Mouse (Mus musculus): ENCODE measurements around the gene Tent2.
"Not testable (repeated sequence)": the region's sequence is repeated elsewhere in the genome, so short reads cannot be mapped to it uniquely, and the experiment has no call there.

Tent2 gene

DNA sequence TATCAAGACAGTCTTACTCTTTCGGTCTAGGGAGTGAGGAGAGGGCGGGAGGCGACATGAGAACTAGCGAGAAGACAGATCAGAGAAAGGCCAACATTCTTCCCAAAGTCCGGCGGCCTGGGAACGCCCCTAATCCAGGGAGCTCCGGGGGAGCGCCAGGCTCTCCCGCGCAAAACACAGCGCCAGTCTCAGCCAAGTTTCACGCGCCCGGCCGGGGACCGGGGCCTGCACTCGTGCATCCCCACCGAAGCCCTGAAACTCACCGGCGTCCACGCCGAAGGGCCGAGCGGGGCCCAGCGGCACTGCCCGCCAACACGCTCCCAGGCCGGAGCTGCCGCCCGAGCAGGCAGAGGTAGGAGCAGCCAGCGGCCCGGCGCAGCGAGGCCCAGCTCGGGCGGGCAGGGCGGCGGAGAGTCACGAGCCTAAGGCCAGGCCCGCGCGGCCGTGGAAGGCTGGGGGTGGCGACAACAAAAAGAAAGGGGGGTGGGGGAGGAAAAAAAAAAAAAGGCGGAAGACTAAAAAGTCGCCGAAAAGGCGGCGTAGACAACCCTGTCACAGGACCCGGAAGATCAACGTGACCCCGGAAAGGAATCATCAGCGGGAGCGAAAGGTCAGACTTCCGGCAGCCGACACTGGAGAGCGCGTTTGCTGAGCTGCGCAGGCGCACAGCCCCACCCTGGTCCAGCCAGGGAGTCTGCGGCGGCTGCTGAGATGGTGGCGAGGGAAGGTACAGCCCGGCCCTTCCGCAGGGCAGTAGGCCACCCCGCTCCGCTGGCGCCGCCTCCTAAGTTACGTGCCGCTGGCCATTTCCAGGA, at the start of gene Tent2:
Tent2 (minus strand) TSS at position 555 of the 815 bp plus-strand sequence.
- peak; percentile 94 for DNase-seq (ENCODE audit: extremely low read depth, insufficient read length, low spot score)

DNA sequence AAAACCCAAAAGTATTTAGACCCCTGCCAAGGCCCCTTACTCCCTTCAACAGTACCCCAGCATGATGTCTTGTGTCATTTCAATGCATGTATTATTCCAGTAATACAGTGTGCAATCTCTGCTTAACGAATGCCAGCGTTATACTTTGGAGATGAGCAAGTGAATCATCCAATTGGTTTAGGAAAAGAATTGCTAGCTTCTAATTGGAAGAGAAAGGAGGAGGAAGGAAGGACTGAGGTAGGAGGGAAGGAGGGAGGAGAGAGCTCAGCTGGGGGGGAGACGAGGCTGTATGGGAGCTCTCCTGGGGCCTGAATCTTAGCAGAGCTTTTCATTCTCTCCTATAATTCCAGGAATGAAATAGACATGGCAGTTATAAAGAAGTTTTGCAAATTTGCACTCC, 49.0 kb upstream of the Tent2 start:
- no peak for DNase-seq (ENCODE audit: extremely low read depth, insufficient read length, low spot score)

DNA sequence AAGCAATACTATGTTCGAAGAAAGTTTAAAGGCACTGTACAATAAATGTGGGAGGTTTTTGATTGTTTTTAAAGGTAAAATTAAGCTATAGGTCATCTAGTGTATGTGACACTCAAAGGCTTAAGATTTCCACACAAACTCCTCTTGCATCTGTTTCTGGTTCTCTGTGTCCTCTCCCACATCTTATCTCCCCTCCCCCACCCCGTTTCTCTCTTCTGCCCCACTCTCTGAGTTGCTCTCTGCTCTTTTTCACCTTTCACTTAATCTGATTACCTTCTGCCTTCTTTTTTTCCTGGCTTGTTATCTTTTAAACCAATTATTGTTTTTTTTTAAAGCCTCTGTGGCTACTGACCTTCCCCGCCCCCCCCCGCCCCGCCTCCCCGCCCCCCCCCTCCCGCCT, 47.4 kb upstream of the Tent2 start:
- no peak for DNase-seq (ENCODE audit: extremely low read depth, insufficient read length, low spot score)

DNA sequence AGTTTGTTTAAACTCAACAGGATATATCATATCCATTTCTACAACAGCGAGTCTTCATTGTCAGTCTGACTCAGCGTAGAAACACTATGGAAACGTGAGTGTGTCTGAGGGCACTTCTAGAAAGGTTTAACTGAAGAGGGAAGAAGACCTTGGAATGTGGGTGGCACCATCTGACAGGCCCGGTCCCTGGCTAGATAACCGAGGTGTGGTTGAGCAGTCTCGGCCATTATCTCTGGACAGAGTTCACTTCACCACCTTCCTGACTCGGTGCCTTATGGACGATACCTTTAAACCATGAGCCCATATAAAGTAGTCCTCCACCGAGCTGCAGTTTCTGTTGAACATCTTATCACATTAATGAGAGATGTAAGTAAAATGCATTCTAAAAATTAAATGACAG, 46.9 kb upstream of the Tent2 start:
- DNase-seq (ENCODE audit: extremely low read depth, insufficient read length, low spot score): no peak

DNA sequence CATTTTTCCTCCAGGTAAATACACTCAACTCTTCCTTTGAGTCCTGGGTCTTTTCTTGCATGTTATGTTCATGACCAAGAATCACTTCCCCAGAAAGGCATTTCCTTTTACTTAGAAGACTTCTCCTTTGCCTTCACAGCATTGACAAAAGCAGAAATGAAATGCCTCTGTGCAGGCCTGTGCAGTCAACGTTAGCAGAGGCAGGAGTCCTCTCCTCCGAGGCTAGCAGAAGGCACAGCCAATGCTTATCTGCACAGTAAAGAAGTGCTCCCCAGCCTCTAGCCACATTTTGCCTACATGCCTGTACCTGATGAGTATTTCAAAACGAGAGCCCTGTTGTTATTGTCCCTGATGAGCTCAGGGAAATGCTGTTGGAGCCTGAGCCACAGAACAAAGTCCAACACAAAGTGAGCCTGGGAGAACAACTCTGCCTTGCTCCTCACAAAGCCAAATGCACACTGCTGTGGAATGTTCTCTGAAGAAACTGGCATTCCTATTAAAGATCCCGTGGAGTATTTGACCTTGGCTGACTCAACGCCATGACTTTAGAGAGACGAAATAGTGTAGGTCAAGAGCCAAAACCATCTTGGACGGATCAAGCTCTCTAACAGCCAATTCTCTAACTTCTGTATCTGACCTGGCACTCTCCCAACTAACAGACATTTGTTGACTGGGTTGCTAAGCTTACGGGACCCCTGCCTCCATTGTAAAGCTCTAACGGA, 45.7 kb upstream of the Tent2 start:
- no peak for DNase-seq (ENCODE audit: extremely low read depth, insufficient read length, low spot score)

DNA sequence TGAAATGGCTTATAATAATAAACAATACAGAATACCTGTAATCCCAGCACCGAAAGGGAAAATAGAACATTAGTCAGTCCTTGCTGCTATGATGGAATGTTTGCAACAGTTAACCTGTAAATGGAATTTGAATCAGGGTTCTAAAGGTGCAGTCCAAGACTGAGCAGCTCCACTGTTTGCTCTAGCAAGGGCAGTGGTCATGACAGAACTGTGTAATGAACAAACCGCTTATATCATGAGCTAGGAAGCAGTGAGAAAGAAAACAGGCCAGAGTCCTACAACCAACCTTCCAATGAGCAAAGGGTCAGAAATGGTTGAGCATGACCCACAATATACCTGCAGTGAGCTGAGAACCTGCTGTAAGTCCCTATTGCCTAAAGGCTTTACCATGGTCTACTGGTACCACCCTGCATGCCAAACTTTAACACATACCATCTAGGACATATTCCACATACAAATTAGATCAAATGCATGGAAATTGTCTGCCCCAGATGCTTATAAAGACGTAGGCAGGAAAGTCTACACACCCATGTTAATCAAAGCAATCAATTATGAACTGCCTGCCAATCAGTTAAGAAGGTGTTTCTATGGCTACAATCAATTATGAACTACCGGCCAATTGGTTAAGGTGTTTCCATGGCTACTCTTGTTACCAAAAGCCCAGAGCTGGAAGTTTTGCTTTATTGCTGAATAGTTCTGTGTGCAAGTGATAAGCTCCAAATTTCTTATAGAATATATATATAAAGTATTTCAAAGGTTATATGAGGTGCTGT, 42.3 kb upstream of the Tent2 start:
- DNase-seq (ENCODE audit: extremely low read depth, insufficient read length, low spot score): no peak

DNA sequence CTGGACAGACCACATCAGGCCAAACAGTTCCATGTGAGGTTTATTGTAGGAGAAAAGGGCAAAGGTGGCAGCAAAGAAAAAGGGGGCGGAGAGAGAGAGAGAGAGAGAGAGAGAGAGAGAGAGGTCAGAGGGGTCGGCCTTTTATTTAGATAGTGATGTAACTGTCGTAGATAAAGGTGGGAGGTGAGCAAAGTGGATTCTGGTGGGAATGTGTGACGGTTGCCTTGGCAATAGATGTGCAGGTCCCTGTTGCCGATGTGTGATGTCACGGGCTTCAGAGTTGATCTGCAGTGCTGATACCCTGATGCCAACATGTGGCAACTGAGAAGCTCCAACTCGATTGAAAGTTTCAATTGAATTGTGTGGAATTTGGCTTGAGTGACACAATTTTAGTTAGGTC, 40.1 kb upstream of the Tent2 start:
- DNase-seq (ENCODE audit: extremely low read depth, insufficient read length, low spot score): no peak

DNA sequence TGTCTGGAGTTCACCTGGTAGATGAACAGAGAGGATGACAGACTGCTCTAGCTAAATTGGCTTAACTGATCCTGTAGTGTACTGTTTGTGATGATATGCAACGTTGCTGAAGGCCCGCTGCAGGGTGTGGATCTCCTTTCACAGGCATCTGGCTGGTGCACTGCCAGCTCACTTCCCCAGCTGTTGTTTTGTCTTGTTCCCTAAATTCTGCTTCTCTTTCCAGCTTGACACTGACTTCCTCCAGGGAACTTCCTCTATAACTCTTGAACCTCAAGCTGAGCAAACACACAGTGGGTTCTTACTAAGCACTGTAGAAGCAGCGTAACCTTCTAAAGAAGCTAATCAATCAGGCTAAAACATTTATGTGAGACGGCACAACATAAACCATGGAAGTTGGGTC, 38.8 kb upstream of the Tent2 start:
- no peak for DNase-seq (ENCODE audit: extremely low read depth, insufficient read length, low spot score)

DNA sequence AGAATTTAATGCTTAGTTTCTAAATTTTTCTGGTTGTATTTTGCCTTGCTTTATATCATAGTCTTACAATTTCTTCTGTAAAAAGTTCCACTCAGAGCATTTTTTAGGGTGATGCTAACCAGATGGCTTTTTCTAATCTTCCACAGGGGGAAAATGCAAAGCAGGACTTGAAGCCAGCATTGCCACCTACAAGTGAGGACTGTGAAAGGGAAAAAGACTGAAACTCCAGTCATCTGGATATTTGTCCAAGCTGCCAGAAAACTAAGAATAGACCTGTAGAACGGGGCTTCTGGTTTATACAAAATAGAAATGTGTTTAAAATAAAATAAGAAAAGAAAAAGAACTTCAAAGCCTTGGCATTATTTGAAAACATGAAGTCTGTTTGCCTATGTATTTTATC, 19.6 kb upstream of the Tent2 start:
- no peak for DNase-seq (ENCODE audit: extremely low read depth, insufficient read length, low spot score)

DNA sequence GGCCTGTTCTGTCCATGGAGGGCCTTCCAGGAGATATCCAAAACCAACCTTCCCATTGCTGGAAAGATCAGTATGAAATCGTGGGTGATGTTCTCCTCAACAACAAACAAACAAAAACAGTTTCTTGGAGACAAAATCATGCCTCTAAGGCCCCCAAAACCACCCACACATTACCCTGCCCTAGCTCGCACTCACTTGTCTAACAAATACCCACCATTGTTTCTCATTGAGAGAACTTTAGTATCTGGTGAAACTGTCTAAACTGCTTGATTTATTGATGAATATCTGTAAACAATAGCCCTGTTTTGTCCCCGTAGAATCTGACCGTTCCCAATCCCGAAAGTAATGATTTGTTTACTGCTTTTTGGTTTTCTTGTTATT, 451 bp upstream of the Tent2 start:
- DNase-seq (ENCODE audit: extremely low read depth, insufficient read length, low spot score): no peak

DNA sequence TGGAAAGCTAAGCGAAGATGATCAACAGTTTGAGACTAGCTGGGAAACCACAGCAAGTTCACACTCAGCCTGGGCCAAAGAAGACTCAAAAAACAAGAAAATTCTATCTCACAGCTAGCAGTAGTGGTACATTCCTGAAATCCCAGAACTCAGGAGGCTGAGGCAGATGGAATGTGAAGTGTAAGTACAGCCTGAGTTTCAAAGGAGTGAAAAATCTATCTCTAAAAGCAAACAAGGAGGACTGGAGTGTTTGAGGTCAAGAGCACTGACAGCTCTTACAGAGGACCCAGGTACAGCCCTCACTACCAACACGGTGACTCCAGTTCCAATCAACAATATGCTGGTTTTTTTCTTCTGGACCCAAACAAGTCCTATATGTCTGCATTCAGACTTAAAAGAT, 2.8 kb downstream of the Tent2 start:
- no peak for DNase-seq (ENCODE audit: extremely low read depth, insufficient read length, low spot score)

DNA sequence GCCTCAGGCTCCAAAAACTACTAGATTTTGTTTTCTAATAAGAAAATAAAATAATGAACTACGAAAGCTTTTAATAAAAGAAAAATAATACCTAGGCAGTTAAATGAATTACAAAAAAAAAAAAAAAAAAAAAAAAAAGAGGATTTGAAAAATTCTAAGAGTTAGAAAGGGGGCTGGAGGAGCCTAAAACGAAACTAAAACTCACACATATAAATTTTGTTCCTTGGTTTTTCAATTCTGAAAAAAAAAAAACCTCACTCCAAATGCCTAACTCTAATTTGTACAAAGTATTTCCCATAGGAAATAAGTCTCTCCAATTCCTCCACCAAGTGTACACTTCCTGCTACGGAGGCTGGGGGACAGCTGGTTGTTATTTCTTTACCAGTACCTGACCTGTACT, 3.4 kb downstream of the Tent2 start:
- DNase-seq (ENCODE audit: extremely low read depth, insufficient read length, low spot score): no peak

DNA sequence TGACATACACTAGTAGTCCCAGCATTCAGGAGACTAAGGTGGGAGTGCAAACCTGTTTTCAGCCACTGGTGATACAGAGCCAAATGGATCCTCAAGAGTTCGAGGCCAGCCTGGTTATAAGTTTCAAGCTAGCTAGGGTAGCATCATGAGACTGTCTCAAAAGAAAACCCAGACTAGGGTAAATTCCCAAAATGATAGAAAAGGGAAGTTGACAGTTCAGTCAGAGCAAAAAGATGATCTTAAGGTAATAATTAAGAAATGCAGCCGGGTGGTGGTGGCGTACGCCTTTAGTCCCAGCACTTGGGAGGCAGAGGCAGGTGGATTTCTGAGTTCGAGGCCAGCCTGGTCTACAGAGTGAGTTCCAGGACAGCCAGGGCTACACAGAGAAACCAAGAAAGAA, 4.4 kb downstream of the Tent2 start:
- not testable (repeated sequence) for DNase-seq (ENCODE audit: extremely low read depth, insufficient read length, low spot score)

DNA sequence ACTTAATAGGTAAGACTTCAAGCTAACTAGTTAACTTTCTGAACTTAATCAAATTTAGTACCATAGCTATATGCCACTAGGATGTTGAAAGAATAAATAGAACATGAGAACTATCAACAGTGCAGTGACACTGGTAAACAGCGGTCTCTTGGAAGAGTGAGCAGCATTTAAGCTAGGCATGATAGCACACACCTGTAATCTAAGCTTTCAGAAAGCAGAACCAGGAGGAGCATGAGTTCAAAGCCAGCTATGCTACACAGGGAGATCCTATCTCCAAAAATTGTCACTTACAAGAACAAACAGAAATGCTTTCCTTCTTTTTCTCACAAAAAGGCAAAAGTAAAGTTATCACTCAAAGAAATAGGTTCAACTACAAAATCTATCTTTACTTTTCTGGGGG, 11.8 kb downstream of the Tent2 start:
- DNase-seq (ENCODE audit: extremely low read depth, insufficient read length, low spot score): no peak

DNA sequence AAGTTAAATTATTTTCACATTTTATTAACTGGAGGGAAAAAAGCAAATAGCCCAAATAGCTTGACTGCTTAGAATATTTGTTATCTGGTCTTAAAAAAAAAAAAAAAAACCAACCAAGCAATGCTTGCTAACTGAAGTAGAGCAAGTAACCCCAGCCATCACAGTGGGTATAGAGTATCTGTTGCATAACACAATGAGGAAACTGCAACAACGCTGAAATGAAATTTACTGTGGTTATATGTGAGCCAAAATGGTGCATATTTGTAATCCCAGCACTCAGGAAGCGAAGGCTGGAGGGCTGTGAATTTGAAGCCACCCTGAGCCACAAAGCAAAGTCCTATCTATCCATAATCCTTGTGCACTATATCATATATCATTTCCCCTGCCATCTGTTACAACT, 12.7 kb downstream of the Tent2 start:
- no peak for DNase-seq (ENCODE audit: extremely low read depth, insufficient read length, low spot score)

DNA sequence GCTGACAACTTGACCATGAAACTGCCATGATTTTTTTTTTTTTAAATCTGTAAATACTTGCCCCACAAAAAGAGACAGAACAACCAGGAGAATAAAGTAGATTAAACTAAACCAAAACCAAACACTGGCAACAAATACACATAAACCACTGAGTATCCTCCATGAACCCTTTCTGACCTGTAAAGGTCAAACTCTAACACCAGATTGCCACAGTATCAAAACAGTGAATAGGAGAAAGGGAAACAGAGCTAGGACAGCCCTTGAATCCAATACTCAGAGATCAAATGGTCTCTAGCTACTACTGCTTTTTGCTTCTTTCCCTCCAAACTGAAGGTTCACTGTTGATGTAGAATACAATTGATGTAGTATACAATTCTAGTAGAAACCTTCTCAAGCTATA, 14.6 kb downstream of the Tent2 start:
- no peak for DNase-seq (ENCODE audit: extremely low read depth, insufficient read length, low spot score)

DNA sequence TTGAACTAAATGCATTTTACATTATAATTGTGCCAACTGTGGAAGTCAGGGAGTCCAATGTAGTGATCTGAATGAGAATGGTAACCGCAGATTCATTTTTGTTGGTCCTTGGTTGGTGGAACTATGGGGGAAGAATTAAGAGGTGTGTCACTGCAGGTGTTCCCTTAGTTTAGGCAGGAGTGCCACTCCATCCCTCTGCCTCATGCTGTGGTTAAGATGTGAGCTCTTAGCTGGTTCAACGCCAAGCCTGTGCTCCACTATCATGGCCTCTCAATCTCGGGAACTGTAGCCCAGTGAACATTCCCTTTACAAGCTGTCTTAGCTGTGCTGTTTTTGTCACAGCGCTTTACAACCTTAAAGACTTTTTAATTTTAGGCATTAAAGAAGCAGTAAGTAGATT, 28.9 kb downstream of the Tent2 start:
- DNase-seq (ENCODE audit: extremely low read depth, insufficient read length, low spot score): no peak

DNA sequence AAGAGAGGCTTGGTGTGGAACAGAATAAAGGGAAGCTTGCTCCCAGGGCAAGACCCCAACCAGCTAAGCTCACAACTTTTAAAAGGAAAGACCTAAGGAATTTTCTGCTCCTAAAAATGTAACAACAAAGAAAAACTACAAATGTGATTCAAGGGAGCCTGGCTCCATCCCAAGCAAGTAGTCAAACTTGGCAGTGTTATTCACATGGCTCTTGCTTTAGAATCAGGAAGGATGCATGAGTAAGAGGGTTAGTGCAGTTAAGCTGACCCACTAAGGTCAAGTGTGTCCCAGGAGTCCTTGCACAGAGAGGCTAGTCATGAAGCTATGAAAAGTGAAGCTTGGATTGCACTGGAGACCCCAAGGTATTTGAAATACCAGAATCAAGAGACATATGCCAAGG, 29.7 kb downstream of the Tent2 start:
- DNase-seq (ENCODE audit: extremely low read depth, insufficient read length, low spot score): no peak

DNA sequence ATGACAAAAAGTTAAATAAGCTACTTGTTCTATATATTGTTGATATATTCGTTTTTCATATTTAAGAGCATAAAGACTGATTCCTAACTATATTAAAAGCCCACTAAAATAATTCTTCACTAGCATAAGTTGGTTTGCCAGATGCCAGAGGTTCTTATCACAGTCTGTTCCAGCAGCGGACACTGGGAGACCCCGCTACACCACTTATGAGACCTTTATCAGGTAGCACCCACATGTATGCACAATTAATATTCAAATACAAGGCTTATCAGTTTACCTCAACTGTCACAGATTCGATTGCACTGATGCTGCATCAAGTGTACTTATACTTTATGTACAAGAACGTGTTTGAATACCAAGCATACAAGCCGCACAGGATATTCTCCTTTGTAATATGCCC, 33.9 kb downstream of the Tent2 start:
- DNase-seq (ENCODE audit: extremely low read depth, insufficient read length, low spot score): no peak

DNA sequence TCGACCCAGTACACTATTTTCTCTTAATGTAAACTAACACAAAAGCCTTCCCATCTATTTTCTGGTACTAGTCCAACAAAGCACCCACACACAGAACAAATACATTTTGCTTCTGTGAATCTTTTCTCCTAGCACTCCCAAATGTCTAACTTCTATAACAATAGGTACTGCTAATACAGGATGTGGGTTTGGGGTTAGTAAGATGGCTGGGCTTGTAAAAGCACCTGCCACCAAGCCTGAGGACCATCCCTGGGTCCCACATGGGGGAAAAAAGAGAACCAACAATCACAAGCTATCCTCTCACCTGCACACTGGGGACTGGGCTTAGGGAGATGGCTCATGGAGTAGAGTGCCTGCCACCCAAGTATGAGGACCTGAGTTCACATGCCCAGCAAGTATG, 38.9 kb downstream of the Tent2 start:
- DNase-seq (ENCODE audit: extremely low read depth, insufficient read length, low spot score): no peak

DNA sequence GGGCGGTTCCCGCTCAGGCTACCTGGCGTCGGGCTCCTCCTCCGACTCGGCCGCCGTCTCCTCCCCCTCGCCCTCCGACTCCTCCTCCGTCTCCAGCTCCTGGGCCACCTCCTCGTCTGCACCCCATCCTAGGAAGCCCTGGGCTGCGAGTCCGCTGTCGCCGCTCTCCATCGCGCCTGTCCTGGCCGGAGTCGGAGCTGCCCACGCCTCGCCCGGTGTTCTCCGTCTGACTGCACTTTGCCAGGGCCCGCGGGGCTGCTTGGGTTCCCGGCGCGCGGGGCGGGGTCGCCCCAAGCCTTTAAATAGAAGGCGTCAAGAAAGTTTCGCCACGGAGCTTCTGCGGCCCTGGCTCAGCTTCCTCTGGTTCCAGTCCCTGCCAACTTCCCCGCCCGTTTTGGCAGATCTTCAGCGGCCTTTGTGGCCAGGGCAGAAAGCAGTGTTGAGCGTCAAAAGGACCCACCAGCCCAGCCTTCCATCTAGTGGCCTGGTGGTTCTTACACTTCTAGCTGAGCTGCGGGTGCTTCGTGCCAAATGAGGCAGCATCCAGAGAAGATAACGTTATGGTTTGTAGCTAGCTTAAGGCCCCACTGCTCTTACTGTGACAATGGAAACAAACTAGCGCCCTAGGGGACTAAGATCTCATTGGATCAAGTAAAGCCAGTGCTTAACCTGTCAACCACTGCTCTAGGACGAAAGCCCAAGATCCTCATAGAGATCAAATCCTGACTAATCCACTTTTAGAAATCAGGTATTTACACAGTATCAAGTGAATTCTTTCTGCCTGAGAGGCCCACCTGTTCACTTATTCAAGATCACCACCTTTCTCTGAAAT, 47.6 kb downstream of the Tent2 start, which contains the start of gene Cmya5:
Cmya5 (minus strand) TSS at position 389 of the 832 bp plus-strand sequence.
- peak; percentile 18 for DNase-seq (ENCODE audit: extremely low read depth, insufficient read length, low spot score)
